Mouse (Mus musculus) left cerebral cortex, adult 18-20 months (tissue): ENCODE results near the gene Caprin2. TPM values are rescaled to one million over a fixed set of nuclear protein-coding genes. Genes with fewer than 3 reads are reported as not detected.

ENCODE experiments used
- DNase-seq, 2 experiments: peaks; one replicate each; pipeline ENCODE4 v3.0.0; 2021 to 2022; ENCODE audit warnings: low spot score in 2 of 2, mixed read lengths in 1 of 2
- total RNA-seq, 2 experiments: library from RNA; stranded (reverse); gene quantifications; 2 replicates each; pipeline ENCODE4 v1.2.3; 2021

The Caprin2 gene
- total RNA-seq, 2 experiments from 2014 or later: 7.1 to 9.0 TPM

DNA sequence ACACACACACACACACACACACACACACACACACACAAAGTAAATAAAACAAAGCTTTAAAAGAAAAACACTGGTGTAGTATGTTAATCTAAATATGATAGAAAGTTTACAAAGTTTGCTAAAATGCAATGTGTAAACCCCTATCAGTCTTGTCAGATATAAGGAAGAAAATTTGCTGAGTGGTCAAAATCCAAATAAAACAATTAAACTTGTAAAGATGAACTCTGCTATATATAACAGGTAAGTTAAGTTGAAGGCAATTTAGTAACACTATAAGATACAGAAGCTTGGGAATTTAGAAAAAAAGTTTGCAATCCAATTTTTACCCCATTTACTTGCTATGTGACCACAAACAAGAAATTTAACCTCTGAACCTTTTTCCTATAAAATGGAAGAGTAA is 50.4 kb downstream of the Caprin2 start:
- no peak for DNase-seq

DNA sequence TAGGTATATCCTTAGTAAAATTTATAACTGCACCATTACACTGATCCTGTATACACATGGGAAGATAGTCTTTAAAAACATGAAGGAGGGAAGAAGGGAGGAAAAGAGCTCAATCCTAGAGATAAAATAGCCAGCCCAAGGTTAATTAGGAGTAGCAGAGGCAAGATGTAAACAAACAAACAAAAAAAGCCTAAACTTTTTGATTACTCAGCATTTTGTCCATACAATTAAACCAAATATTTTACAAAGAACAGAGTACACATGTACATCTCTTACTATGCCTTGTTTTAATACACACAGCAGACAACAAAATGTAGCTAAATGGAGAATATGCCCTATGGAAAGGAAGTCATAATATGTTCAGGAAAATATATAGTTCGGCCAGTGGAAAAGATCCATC is 54.3 kb downstream of the Caprin2 start:
- no peak for DNase-seq

DNA sequence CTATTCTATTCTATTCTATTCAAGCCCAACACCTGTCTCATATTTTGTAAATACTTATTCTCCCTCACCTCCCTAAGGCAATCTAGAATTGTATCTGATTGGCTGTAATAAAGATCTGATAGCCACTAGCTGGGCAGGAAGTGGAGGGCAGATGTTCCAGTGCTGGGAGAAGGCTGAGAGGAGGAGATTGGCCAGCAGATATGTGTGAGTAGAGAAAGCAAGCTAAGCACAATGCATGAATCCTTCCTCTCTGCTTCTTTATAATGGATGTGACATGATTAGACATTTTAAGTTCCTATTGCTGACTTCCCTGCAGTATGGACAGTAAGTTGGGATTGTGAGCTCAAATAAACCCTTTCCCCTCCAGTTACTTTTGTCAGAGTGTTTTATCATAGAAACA is 57.6 kb downstream of the Caprin2 start:
- no peak for DNase-seq

DNA sequence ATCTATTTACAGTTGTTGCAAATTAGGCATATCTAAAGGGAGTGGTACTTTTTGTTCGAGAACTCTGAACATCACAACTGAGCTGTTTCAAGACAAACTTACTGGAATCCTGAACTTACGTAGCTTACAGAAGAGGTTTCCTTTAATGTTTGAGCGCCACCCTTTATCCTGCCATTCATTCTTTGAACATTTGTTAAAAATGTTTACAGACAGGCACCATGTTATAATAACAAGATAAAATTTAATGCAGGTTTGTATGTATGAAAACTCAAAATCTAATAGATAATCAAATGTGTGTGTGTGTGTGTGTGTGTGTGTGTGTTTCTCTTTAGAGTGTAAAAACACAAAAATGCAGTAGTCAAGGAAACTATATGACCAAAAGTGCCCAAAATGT is 64.3 kb downstream of the Caprin2 start:
- no peak for DNase-seq

DNA sequence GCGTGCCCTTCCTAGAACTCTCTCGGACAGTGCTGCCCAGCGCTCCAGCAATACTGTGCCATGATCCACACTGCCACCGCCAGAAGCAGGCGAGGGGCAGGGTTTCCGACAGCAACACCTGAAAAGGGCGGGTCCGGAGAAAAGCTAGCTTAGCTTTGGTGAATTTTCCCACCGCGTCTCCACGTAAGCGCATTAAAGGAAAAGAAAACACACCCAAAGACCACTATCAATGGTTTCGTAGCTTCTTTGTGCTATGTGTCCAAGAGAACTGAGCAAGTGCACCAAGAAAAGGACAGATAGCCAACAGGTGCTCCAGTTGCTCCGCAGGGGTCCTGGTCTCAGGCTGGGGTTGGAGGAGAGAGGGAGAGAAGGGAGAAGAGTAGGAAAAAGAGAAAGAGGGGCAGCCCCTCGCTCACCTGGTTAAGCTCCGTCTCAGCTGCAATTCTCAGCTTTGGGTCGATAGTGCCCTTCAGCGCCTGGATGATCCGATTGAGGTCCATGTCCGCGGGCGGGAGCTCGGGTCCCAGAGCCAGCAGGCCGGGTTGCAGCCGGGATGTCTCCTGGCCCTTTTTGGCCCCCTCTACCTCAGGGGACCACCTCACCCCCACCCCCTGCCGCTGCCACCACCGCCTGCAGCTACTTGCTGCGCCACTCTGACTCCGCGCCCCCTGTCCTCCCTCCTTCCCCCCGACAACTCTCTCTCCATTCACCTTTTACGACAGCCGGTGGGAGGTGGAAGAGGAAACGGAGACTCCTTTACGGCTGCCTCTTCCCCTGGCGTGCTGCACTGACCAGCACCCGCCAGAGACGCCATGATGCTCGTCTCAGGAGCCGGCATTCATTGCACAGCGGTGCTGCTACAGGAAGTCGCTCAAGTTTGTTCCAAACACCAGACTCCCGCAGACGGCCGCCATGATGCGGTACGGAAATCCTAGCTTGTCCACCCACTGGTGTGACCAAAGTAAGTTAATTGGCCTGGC is 65.0 kb downstream of the Caprin2 start, which contains the start of gene Ipo8:
Gene Ipo8, minus strand, starts transcription at position 720 of the 980 bp plus-strand sequence.
- DNase-seq: peak; percentile 93 to 96

DNA sequence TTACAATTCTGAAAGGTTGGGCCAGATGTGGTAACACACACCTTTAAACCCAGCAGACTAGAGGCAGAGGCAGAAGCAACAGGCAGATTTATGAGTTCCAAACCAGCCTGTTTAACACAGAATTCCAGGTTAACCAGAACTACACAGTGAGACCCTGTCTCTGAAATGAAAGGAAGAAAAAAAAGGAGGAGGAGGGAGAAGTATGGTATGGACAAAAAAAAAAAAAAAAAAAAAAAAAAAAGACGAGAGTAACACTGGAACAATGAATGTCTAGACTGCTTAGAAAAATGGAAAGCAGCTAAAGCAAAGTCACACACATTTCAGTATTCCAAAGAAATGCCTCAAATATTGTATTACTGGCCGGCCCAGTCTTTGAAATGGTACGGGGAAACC is 65.7 kb downstream of the Caprin2 start:
- DNase-seq: no peak

DNA sequence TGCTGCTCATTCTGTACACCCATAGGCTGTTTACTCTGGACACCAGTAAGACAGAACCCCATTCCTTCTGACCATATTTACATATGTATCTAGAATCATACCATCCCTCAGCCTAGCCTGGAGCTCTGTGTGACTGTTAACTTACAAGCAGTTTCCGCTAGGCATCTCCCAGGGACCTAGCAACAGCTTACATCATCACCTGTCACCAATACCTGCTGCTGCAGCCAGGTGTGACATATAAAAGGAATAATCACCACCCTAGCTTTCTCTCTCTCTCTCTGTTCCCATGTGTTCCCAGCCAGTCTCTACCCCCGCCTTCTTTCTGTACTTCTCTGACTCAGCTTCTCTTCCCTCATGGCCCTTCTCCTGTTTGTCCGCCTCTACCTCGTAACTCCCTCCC is 69.9 kb downstream of the Caprin2 start:
- DNase-seq: no peak

DNA sequence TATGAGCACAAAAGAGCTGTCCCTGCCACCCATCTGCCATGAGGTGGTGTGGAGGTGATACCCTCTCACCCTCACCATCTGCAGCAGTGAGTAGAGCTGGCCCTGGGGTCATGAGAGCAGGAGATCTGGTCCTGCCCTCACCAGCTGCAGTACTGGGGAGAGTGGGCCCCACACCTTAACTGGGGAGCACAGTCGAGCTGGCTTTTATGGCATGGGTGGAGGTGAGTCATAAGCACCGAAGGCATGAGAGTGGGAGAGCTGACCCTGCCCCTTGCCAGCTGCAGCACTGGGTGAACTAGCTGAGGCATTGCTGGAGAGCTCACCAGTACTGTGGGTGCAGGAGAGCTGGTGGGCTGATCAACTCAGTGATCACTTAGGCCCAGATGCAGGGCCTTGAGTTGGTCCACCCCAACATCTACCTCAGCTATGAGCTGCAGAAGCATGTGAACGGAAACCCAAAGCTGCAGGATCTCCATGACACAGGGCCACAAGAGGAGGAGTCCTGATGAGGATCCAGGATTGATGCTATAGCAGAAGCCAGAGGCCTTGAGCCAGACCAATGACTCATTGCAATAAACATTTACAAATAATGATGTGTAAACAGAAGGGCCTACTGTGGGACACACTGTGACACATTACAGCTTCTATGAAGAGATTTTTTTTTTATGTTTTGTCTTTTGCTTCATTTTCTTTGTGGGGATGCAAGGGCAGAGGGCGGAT is 77.3 kb downstream of the Caprin2 start:
- DNase-seq: no peak

DNA sequence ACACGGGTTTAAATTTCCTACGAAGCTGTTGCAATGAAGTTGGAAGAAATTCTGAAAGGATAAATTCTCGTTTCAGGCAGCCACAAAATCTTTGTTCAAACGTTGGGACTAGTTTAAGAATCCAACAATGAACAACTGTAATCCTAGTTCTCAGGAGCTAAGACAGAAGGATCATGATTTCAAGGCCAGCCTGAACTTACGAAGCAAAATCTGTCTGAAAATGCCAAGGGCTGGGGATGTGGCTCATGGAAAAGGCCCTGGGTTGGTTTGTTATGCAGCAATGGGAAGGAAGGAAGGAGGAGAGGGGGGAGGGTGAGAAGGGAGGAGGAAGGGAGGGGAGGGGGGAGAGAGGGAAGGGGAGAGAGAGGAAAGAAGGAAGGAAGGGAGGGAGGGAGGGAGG is 79.3 kb downstream of the Caprin2 start:
- no peak for DNase-seq

DNA sequence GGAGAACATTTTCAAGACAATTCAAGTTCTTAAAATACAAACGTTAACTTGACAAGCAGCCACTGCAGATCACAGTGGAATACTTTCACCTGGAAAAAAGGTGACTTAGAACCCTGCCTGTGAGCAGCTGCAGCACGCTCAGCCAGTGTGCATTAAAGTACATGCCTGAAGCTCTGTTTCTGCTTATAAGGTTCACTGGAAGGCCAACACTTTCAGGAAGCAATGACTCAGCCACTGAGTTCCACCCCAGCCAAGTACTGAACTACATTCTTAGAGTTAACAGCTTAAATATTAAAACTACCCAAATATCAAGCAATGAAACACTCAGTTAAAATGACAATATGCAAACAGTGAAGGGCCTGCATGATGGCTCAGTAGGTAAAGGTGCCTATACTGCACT is 84.9 kb downstream of the Caprin2 start:
- DNase-seq: no peak

DNA sequence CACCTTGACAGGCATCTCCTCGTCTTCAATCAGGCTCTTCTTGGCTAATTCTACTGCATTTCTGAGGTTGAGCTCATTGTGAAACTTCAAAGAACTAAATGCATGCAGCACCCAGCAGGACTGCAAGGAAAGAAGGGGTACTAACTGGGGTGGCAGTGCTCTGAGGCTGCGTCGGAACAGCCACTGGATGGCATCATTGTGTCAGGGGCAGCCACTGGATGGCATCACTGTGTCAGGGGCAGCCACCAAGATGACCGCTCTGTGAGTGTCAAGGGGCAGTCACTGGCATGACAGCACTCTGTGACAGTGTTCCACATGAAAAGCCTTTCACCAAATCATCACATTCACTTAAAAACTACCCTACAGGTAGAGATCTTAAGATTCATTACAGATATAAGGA is 96.3 kb downstream of the Caprin2 start:
- no peak for DNase-seq

DNA sequence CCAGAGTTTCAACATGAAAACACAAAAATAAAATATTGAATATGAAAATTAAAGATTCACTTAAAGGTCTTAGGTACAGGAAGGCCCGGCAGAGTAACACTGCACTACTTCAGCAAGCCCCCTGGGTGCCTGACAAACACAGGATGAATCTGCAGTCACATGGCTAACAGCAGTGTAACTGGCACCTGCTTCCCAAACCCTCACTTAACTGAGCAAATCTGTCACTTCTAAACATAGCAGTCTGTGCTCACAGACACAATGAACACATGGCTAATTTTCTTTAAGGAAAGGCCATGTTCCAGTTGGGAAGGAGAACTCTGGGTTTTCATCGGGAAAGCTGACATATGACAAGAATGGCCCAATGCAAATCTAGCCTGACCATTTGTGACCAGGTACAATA is 100.9 kb downstream of the Caprin2 start:
- no peak for DNase-seq

Other genes with a start within 250 kb of the Caprin2 start
- 10 to 100 TPM; 49.1 to 52.0 TPM for gene Ipo8, start 64.8 kb downstream of the Caprin2 start, total RNA-seq
- gene Sinhcaf, start 50.2 kb upstream of the Caprin2 start, total RNA-seq: 1 to 10 TPM; 1.9 to 2.1 TPM
- 10 to 100 TPM; 61.8 to 62.2 TPM for gene Dennd5b, start 205.4 kb upstream of the Caprin2 start, total RNA-seq
- gene Gm10203, start 233.9 kb upstream of the Caprin2 start, total RNA-seq: not detected
- gene Etfbkmt, start 243.6 kb upstream of the Caprin2 start, total RNA-seq: 1 to 10 TPM; 1.5 to 3.6 TPM